Mouse (Mus musculus) lung, postnatal 0 days (tissue): Measurements from ENCODE around the gene Cdh4.

Source experiments
- CTCF ChIP-seq: IDR thresholded peaks from 2 replicates; pipeline ENCODE4 v1.5.1; 2016; ENCODE audit warnings: antibody characterized with exemption, mild to moderate bottlenecking
- EP300 ChIP-seq: IDR thresholded peaks from 2 replicates; pipeline ENCODE4 v1.6.1; 2016; ENCODE audit warnings: antibody characterized with exemption, mild to moderate bottlenecking, control low read depth

DNA sequence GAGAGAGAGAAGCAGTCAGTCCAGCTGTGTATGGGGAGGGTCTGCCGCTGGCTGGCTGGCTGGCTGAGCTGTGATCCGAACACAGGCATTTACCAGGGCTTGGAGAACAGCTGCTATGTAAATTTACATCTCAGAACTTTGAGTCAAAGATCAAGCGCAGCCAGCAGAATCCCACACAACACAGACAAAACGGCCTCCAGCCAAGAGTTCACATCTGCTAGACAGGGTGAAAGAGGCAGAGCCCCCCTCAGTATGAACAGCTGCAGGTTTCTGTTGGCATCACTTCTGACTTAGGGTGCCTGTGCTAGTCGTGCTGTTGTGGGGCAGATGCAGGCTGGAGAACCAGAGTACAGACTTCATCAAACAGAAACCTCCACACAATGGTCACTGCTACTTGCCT lies 46.8 kb upstream of the Cdh4 start:
- TF ChIP-seq CTCF (no peak), EP300 (no peak)
